Mouse (Mus musculus) bone marrow macrophage, adult 2 months (primary cell): ENCODE data around the gene Retsat.

Experiments used
- CTCF ChIP-seq: IDR thresholded peaks from 2 replicates; pipeline ENCODE4 v1.5.1; 2012; ENCODE audit warnings: low read depth, mild to moderate bottlenecking, low read length, moderate library complexity
- POLR2A ChIP-seq: IDR thresholded peaks from 2 replicates; pipeline ENCODE4 v1.6.1; 2012; ENCODE audit warnings: mild to moderate bottlenecking, low read depth, low read length, borderline replicate concordance

DNA sequence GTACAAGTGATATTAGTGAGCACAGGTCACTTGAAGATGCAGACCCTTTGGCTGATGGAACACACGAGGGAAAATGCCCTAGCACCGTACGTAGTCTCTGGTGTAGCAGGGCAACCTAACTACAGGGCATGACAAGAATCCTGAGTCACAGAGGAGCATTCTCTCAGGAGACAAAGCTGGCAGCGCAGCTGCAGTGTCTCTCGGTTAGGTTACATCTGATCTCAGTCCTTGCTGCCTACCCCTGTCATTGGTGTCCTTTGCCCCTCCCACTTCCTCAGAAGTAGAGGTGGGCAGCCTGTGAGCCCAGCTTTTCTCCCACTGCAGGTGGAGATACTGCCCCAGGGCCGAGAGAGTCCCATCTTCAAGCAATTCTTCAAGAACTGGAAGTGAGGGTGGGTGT lies 35.8 kb upstream of the Retsat start:
- TF ChIP-seq POLR2A (no peak), CTCF (no peak)
